In the genomic region with DNA sequence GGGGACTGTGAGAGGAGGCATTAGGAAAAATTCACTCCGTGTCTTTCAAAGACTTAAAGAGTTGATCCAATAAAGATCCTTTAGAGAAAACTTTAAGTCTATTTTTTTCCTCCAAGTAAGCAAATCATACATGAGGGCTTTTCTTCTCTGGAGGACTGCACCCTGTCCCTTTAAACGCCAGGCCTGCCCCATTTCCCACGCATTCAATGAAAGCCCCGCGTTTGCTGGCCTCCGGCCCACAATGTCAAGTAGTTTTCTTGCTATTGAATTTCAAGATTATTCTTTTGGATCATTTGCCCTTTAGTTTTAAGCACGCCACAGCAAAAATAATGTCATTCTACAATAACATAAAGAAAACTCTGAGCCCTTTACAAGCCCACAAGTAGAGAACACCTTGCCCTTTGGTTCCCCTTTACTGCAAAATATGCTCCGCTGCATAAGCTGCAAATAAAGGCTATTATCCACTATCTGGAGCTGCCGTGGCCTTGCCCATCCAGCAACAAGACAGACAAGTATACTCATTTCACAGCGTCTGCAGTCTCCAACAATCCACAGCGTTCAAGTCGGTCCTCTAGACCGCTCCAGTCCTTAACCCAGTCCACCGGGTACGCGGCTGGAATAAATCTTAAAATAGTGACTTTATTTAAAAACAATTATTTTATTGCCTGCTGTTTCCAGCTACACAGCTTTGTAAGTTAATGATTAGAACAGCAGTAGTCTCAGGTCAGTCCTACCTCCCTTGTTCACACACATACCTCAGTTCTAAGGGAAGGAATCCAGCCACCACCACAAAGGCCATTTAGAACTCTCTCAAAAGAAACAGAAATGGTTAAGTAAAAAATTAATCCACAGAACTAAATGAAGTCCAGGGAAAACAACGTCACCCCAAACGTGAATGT, we compare ENCODE assay signal across 9 mouse cellular contexts. TPM values are rescaled to one million over a fixed set of nuclear protein-coding genes. Genes with fewer than 3 reads are reported as not detected.
A peak's percentile ranks its signal among the peaks of the same experiment; 100 is the strongest.
DNase-seq lines count a peak whose midpoint lies in the region; ATAC-seq lines count a peak whose summit lies in the region.
"Had no signal": no experiment of that assay in that cellular context is flagged by ENCODE, and none has a peak within 500 bp of the region (broad histone marks: within the 10 kb centered on the region; RNA-seq: fewer than 3 reads in every experiment).

No protein-coding gene starts in this region.

- ATAC-seq in forebrain, embryonic 12.5 days (ENCODE audit: low FRiP score), result peak; percentile 83; the same call in 1 of the 2 replicates
- peak; percentile 84 for ATAC-seq in kidney, embryonic 15.5 days (replicated peaks; ENCODE audit: low FRiP score)
- peak; percentile 86 for ATAC-seq in midbrain, embryonic 13.5 days

- DNase-seq in cerebellum, postnatal 14 days, result peak; percentile 29 to 30
- DNase-seq in cerebellum, postnatal 36 days, result no peak
- DNase-seq in liver, result no peak
- DNase-seq in cerebellum, adult 18-20 months, result no peak
- DNase-seq in frontal cortex, postnatal 10 days (ENCODE audit: low spot score in 2 of 2), result no peak

- H3K36me3 ChIP-seq in forebrain, embryonic 12.5 days (replicated peaks), result peaks cover 6% of the 10 kb centered on the region; the same call in 1 of the 2 replicates
- H3K36me3 ChIP-seq in kidney, embryonic 15.5 days, result no peaks in the 10 kb centered on the region
- H3K36me3 ChIP-seq in midbrain, embryonic 13.5 days, result no peaks in the 10 kb centered on the region

- 0 out of 2 replicates have a peak overlapping the region, but pooled peaks have one; percentile 1 for H3K9ac ChIP-seq in forebrain, embryonic 12.5 days
- no peak overlapping the region for H3K9ac ChIP-seq in kidney, embryonic 15.5 days
- H3K9ac ChIP-seq in midbrain, embryonic 13.5 days (replicated peaks), result peak overlapping the region; percentile 39; the same call in 1 of the 2 replicates
- H3K9ac ChIP-seq: liver, embryonic 14.5 days had no signal

- H3K27me3 ChIP-seq in forebrain, embryonic 12.5 days, result no peaks in the 10 kb centered on the region
- no peaks in the 10 kb centered on the region for H3K27me3 ChIP-seq in kidney, embryonic 15.5 days
- H3K27me3 ChIP-seq in midbrain, embryonic 13.5 days, result no peaks in the 10 kb centered on the region

- H3K4me2 ChIP-seq in forebrain, embryonic 12.5 days, result peak overlapping the region; percentile 41
- peak overlapping the region; percentile 48 for H3K4me2 ChIP-seq in kidney, embryonic 15.5 days
- H3K4me2 ChIP-seq in midbrain, embryonic 13.5 days (replicated peaks), result peak overlapping the region; percentile 42

- peak overlapping the region; percentile 16; the same call in 1 of the 2 replicates for H3K4me3 ChIP-seq in forebrain, embryonic 12.5 days (replicated peaks)
- peak overlapping the region; percentile 6; the same call in 1 of the 2 replicates for H3K4me3 ChIP-seq in kidney, embryonic 15.5 days (replicated peaks)
- peak overlapping the region; percentile 12; the same call in 1 of the 2 replicates for H3K4me3 ChIP-seq in midbrain, embryonic 13.5 days (replicated peaks)

- peak overlapping the region; percentile 71 for H3K27ac ChIP-seq in forebrain, embryonic 12.5 days
- H3K27ac ChIP-seq in kidney, embryonic 15.5 days, result peak overlapping the region; percentile 78
- peak overlapping the region; percentile 48 for H3K27ac ChIP-seq in midbrain, embryonic 13.5 days
- H3K27ac ChIP-seq: liver, embryonic 14.5 days had no signal

- 10% methylated on average over 18 of the region's 18 CpGs for WGBS in forebrain, embryonic 12.5 days
- 30% methylated on average over 18 of the region's 18 CpGs for WGBS in kidney, embryonic 15.5 days
- WGBS in midbrain, embryonic 13.5 days, result 25% methylated on average over 18 of the region's 18 CpGs

- peaks cover 59% of the 10 kb centered on the region for H3K4me1 ChIP-seq in forebrain, embryonic 12.5 days
- H3K4me1 ChIP-seq in kidney, embryonic 15.5 days, result peaks cover 52% of the 10 kb centered on the region
- H3K4me1 ChIP-seq in midbrain, embryonic 13.5 days (replicated peaks), result peaks cover 67% of the 10 kb centered on the region

- H3K9me3 ChIP-seq in forebrain, embryonic 12.5 days, result no peaks in the 10 kb centered on the region
- no peaks in the 10 kb centered on the region for H3K9me3 ChIP-seq in kidney, embryonic 15.5 days (replicated peaks)
- no peaks in the 10 kb centered on the region for H3K9me3 ChIP-seq in midbrain, embryonic 13.5 days

RNA-seq across cellular contexts. Expression of a gene that starts 15.5 kb away (rescaled TPM):
- polyA plus RNA-seq in forebrain, embryonic 12.5 days (2016; fragmentation: Nextera tagmentation; extraction: Ambion mirVana), result 81.7 and 82.1 TPM in 2 replicates
- 32.4 and 39.5 TPM in 2 replicates for polyA plus RNA-seq in kidney, embryonic 15.5 days (2015; fragmentation: Nextera tagmentation; extraction: Ambion mirVana)
- polyA plus RNA-seq in midbrain, embryonic 13.5 days (2015; fragmentation: Nextera tagmentation; extraction: Ambion mirVana), result 115 and 119 TPM in 2 replicates

Comparison
In these comparisons a context has a peak if more than half of its experiments do, and no peak if none do; other contexts are left out.
1. DNase-seq: peak in cerebellum, postnatal 14 days (2 of 2); none in cerebellum, postnatal 36 days (0 of 2), liver (single experiment), cerebellum, adult 18-20 months (0 of 2) and frontal cortex, postnatal 10 days (0 of 2).
2. Peak in every context shown above with its lines, with median percentiles within 50 percentile points of each other: ATAC-seq, H3K27ac ChIP-seq, H3K4me2 ChIP-seq and H3K4me3 ChIP-seq.